Mouse (Mus musculus) liver, embryonic 13.5 days (tissue): ENCODE results near the gene Ubp1. TPM values are rescaled to one million over a fixed set of nuclear protein-coding genes. Genes with fewer than 3 reads are reported as not detected.
A peak's percentile ranks its signal among the peaks of the same experiment; 100 is the strongest.
"Not testable (repeated sequence)": the region's sequence is repeated elsewhere in the genome, so short reads cannot be mapped to it uniquely, and the experiment has no call there.

Experiments used
- ATAC-seq: fragments of 200-750 bp; cut with Nextera tagmentation; 2 replicates; pipeline ENCODE4 v1.8.0; 2017; ENCODE audit warnings: low read depth, mild to moderate bottlenecking, moderate number of reproducible peaks, moderate library complexity
- DNase-seq: peaks from one replicate; pipeline ENCODE4 v3.0.0; 2022
- H3K27ac ChIP-seq: fragments of 300-500 bp; sonication (generic); 2 replicates; pipeline ENCODE4 v1.5.1; 2015; ENCODE audit warnings: moderate library complexity, mild to moderate bottlenecking, inconsistent platforms
- H3K27me3 ChIP-seq: fragments of 300-500 bp; sonication (generic); 2 replicates; pipeline ENCODE4 v1.6.1; 2015; ENCODE audit warnings: mild to moderate bottlenecking, inconsistent platforms
- H3K36me3 ChIP-seq: fragments of 300-500 bp; sonication (generic); 2 replicates; pipeline ENCODE4 v1.6.1; 2015; ENCODE audit warnings: mild to moderate bottlenecking, inconsistent platforms
- H3K4me1 ChIP-seq: fragments of 300-500 bp; sonication (generic); replicated peaks from 2 replicates; pipeline ENCODE4 v1.6.1; 2015; ENCODE audit warnings: inconsistent platforms
- H3K4me2 ChIP-seq: fragments of 300-500 bp; sonication (generic); 2 replicates; pipeline ENCODE4 v1.6.1; 2015; ENCODE audit warnings: inconsistent platforms, mild to moderate bottlenecking, moderate library complexity
- H3K4me3 ChIP-seq: fragments of 300-500 bp; sonication (generic); replicated peaks from 2 replicates; pipeline ENCODE4 v1.5.1; 2015; ENCODE audit warnings: mild to moderate bottlenecking, inconsistent platforms
- H3K9ac ChIP-seq: fragments of 300-500 bp; sonication (generic); 2 replicates; pipeline ENCODE4 v1.6.1; 2015; ENCODE audit warnings: mild to moderate bottlenecking, inconsistent platforms
- H3K9me3 ChIP-seq: fragments of 300-500 bp; sonication (generic); replicated peaks from 2 replicates; pipeline ENCODE4 v1.6.1; 2016; ENCODE audit warnings: inconsistent platforms
- WGBS: fragments of 180-500 bp; shearing (Covaris S2); methylation state at CpG from one replicate; pipeline ENCODE4 v1.1.7; 2015; ENCODE audit not compliant: insufficient replicate concordance; 5-methylcytosine and 5-hydroxymethylcytosine counted together
- polyA plus RNA-seq: library from polyadenylated mRNA; unstranded; fragments of >200 nt; fragmentation: Nextera tagmentation; extraction: Ambion mirVana; gene quantifications from 2 replicates; pipeline ENCODE4 v1.2.1, GENCODE M21; 2015

Gene Ubp1
- 48.4 and 52.8 TPM in 2 replicates for polyA plus RNA-seq

DNA sequence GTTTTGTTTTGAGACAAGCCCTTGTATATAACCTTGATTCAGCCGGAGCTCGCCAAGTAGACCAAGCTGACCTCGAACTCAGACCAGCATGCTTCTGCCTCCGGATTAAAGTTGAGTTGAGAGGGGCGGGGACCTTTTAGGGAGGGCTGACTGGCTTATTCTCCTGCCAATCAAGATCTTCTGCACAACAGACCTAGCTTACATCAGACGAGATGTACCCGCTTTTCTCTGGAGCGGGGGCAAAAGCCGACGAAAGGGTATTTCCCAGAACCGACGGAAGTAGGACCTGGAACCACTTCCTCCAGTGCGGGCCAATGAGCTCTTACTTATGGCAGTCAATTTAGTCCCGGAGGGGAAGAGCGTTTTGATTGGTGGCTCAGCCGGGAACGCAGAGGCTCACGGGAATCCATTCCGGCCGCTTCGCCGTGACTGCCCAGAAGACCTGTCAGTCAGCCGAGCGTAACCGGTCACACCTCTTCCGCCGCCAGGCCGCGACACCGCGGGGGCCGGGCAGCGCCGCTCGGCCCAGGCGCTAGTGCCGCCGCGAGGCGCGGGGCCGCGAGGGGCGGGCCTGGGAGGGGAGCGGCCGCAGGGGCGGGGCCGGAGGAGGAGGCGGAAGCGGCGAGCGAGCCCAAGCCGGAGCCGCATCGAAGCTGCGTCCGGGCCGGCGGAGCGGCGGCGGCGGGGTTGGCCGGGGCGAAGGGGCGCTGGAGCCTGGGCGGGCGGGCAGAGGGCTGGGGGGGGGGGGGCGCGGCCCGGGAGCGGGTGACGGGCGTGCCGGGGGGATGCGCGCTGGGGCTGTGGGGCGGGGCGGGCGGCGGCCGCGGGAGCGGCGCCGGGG lies at the start of gene Ubp1:
Gene Ubp1, plus strand, starts transcription at position 401 of the 841 bp plus-strand sequence.
- DNase-seq (peak; percentile 95), ATAC-seq (peak; percentile 97)
- H3K27me3 ChIP-seq = no peaks in the 10 kb centered on the region
- H3K9ac ChIP-seq = peak within 1 kb of the TSS; percentile 100
- peak within 1 kb of the TSS; percentile 98 for H3K27ac ChIP-seq
- peak within 1 kb of the TSS; percentile 100 for H3K4me3 ChIP-seq
- no peaks in the 10 kb centered on the region for H3K36me3 ChIP-seq
- peak within 1 kb of the TSS; percentile 83 for H3K4me2 ChIP-seq
- no peaks in the 10 kb centered on the region for H3K9me3 ChIP-seq
- peaks cover 44% of the 10 kb centered on the region for H3K4me1 ChIP-seq
- WGBS = under 1% methylated on average over 56 of the region's 86 CpGs

GRCm38 (mm10) chr9:113894903-113895302 lies 35.8 kb upstream of the Ubp1 start:
- Histone ChIP-seq H3K27ac (no peak overlapping the region), H3K4me1 (no peaks in the 10 kb centered on the region), H3K4me3 (no peak overlapping the region), H3K36me3 (peaks cover 50% of the 10 kb centered on the region), H3K9me3 (no peaks in the 10 kb centered on the region), H3K27me3 (no peaks in the 10 kb centered on the region), H3K9ac (no peak overlapping the region), H3K4me2 (no peak overlapping the region)
- no peak for ATAC-seq
- 86% methylated on average over 3 of the region's 3 CpGs for WGBS
- no peak for DNase-seq

DNA sequence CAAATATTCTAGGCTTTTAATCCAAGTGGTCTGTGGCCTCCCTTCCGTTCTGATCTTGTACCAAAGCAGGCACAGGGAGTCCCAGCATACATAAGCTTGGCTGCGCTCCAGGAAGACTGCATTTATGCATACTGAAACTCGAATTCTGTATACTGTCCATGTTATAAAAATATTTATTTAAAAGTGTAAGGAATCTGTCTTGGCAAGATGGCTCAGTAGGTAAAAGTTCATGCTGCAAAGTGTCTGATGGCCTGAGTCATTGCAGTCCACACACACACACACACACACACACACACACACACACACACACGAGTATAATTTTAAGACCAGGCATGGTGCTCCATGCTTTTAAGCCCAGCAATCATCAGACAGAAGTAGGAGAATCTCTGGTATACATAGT lies 27.6 kb upstream of the Ubp1 start:
- DNase-seq (no peak), ATAC-seq (no peak)
- 76% methylated on average over 4 of the region's 4 CpGs for WGBS
- Histone ChIP-seq H3K27me3 (no peaks in the 10 kb centered on the region), H3K4me3 (no peak overlapping the region), H3K27ac (no peak overlapping the region), H3K9ac (no peak overlapping the region), H3K36me3 (peaks cover 61% of the 10 kb centered on the region), H3K9me3 (no peaks in the 10 kb centered on the region), H3K4me1 (no peaks in the 10 kb centered on the region), H3K4me2 (no peak overlapping the region)

DNA sequence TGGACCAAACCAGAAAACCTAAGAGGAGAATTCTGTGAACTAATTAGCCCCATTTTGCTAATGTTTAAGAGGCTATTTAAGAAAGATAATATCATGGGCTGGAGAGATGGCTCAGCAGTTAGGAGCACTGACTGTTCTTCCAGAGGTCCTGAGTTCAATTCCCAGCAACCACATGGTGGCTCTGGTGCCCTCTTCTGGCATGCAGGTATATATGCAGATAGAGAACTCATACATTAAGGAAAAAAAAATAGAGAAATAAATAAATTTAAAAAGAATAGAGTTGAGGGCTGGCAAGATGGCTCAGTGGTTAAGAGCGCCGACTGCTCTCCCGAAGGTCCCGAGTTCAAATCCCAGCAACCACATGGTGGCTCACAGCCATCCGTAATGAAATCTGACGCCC lies 26.4 kb upstream of the Ubp1 start:
- H3K27ac ChIP-seq, H3K27me3 ChIP-seq, ATAC-seq, H3K4me2 ChIP-seq, DNase-seq, H3K4me1 ChIP-seq, H3K4me3 ChIP-seq, H3K9ac ChIP-seq, H3K9me3 ChIP-seq: not testable (repeated sequence)
- peaks cover 67% of the 10 kb centered on the region for H3K36me3 ChIP-seq
- 86% methylated on average over 6 of the region's 6 CpGs for WGBS

DNA sequence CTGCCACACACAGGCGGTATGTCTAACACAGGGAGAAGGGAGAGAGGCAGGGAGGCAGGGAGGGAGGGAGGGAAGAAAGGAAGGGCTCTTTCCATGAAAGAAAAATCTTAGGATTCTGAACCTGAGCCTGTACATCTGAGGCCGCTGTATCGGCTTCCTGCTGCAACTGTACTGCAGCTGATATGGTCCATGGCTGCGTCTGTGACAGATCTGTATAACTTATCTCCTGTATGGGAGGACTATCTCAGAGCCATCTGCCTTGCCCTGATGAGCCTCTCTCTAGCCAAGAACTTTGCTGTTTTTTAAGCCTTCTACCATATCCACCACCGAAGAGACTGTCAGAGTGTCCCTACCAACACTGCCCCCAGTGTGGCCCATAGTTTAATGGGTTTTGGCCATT lies 14.9 kb upstream of the Ubp1 start:
- peak overlapping the region; percentile 61 for H3K27ac ChIP-seq
- ATAC-seq = peak; percentile 99
- WGBS = 23% methylated on average over 5 of the region's 5 CpGs
- peak; percentile 56 for DNase-seq
- H3K9me3 ChIP-seq = no peaks in the 10 kb centered on the region
- peaks cover 30% of the 10 kb centered on the region for H3K4me1 ChIP-seq
- H3K9ac ChIP-seq = peak overlapping the region; percentile 1
- no peaks in the 10 kb centered on the region for H3K27me3 ChIP-seq
- peaks cover 47% of the 10 kb centered on the region for H3K36me3 ChIP-seq
- no peak overlapping the region for H3K4me3 ChIP-seq
- H3K4me2 ChIP-seq = peak overlapping the region; percentile 25

DNA sequence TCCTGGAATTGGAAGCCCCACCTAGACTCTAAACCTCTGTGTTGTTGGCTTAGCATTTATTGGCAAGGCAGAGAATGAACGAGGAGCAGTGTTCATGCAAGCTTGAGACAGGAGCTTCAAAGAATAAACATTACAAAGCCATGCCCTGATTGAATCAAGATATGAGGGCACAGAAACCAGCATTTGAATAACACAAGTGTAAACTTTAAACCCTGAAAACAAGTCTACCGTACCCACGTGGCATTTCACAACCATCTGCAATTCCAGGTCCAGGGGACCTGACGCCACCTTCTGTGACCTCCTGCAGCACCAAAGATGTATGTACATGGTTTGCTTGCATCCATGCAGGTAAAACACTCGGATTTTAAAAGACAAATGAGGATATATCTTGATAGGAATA lies 8.1 kb upstream of the Ubp1 start:
- Histone ChIP-seq H3K4me3 (no peak overlapping the region), H3K4me2 (no peak overlapping the region), H3K9ac (no peak overlapping the region), H3K9me3 (no peaks in the 10 kb centered on the region), H3K27me3 (no peaks in the 10 kb centered on the region), H3K27ac (no peak overlapping the region), H3K4me1 (no peaks in the 10 kb centered on the region), H3K36me3 (peaks cover 28% of the 10 kb centered on the region)
- 83% methylated on average over 5 of the region's 5 CpGs for whole genome bisulfite sequencing
- ATAC-seq (no peak), DNase-seq (no peak)

DNA sequence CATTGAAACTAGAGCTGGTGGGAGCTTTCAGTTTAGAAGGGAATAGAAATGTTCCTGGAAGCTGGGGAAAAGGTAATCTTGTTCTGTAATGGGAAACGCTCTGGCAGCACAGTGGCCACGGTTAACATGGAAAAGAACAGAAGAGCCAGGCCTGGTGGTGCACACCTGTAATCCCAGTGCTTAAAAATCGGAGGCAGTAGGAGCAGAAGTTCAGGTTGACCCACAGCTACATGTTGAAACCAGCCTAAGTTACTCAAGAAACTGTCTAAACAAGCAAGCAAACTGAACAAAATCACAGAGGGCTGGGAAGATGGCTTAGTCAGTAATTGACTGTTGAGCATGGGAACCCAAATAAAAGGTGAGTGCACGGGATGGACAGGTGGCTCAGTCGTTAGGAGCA lies 5.9 kb upstream of the Ubp1 start:
- ATAC-seq (no peak), DNase-seq (no peak)
- no peak overlapping the region for H3K4me3 ChIP-seq

DNA sequence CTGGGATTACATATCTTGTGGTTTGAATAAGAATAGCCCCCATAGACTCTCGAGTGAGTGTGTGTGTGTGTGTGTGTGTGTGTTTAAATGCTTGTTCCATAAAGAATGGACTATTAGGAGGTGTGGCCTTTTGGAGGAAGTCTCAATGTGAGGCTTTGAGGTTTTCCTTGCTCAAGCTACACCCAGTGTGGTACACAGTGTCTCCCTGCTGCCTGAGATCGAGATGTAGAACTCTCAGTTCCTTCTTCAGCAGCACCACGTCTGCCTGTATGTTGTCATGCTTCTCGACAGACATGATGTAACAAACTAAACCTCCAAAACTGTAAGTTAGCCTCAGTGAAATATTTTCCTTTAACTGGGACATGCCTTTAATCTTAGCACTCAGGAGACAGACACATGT lies 2.1 kb upstream of the Ubp1 start:
- Histone ChIP-seq H3K4me3 (no peak overlapping the region), H3K36me3 (0 out of 2 replicates have a peak, but pooled peaks cover 6% of the 10 kb centered on the region), H3K9ac (no peak overlapping the region), H3K9me3 (no peaks in the 10 kb centered on the region), H3K27ac (no peak overlapping the region), H3K4me2 (no peak overlapping the region), H3K4me1 (peaks cover 22% of the 10 kb centered on the region), H3K27me3 (no peaks in the 10 kb centered on the region)
- no peak for ATAC-seq
- WGBS = 37% methylated on average over 4 of the region's 4 CpGs
- no peak for DNase-seq

More for the DNA sequence above, 5.9 kb upstream of the Ubp1 start:
- no peak overlapping the region for H3K9ac ChIP-seq
- no peaks in the 10 kb centered on the region for H3K27me3 ChIP-seq
- peaks cover 22% of the 10 kb centered on the region for H3K36me3 ChIP-seq
- 79% methylated on average over 5 of the region's 5 CpGs for WGBS
- H3K4me1 ChIP-seq = peaks cover 5% of the 10 kb centered on the region
- no peak overlapping the region for H3K4me2 ChIP-seq
- H3K27ac ChIP-seq = no peak overlapping the region
- no peaks in the 10 kb centered on the region for H3K9me3 ChIP-seq

- H3K9ac ChIP-seq = peak overlapping the region; percentile 100; the same call in 1 of the 2 replicates
- WGBS = 74% methylated on average over 1 of the region's 1 CpGs
- H3K27ac ChIP-seq = peak overlapping the region; percentile 98
- 0 out of 2 replicates have a peak, but pooled peaks cover 3% of the 10 kb centered on the region for H3K36me3 ChIP-seq
- ATAC-seq (no peak), DNase-seq (no peak)
- H3K4me2 ChIP-seq = peak overlapping the region; percentile 83
- H3K4me1 ChIP-seq = peaks cover 33% of the 10 kb centered on the region
- no peaks in the 10 kb centered on the region for H3K27me3 ChIP-seq
- peak overlapping the region; percentile 100 for H3K4me3 ChIP-seq
- H3K9me3 ChIP-seq = no peaks in the 10 kb centered on the region
Observed at GRCm38 (mm10) chr9:113929676-113930075, 1.1 kb upstream of the Ubp1 start.

DNA sequence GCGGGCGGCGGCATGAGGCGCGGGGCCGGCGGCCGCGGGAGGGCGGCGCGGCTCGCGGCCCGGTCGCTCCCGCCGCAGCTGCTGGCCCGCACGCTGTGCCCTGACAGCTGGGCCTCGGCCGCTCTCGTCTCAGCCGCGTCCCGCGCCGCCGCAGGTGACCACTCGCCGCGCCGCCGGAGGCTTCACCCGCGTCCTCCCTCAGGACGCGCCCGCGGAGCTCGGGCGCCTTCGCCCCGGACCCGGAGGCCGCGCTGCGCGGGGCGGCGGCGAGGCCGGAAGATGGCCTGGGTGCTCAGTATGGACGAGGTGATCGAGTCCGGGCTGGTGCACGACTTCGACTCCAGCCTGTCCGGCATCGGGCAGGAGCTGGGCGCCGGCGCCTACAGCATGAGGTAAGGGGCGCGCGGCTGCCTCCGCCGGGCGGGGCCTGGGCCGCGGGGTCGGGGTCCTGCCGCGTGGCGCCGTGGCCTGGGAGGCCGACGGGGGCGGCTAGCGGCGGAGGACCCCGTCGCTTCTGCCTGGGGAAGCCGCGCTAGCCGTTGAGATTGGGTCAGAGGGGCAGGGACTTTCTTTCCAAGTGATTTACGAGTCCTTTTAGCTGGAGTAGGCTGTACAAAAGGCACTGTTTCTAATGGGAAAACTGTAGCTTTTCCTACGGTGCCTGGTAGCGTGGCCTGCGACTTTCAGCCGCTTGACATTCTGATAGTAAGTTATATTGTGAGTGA lies 803 bp downstream of the Ubp1 start:
- peak; percentile 27 for ATAC-seq
- WGBS = under 1% methylated on average over 72 of the region's 91 CpGs

DNA sequence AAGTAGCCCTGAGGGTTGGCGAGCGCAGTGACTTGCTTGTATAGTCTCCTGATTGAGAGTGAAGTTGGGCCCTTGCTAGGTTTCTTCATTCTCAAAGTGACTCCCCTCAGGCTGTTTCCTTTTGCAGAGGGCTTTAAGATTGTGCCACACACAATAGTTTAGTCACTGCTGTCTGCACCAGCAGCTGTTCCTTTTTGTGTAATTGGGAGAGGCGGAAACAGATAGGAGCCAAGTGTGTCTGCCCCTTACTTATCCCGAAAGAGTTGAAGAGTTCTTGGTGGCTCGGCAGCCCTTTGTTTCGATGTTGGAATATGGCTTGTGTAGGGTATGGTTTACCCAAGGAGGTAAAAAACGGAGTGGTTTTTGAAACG lies 1.4 kb downstream of the Ubp1 start:
- no peaks in the 10 kb centered on the region for H3K27me3 ChIP-seq

More for the DNA sequence above, 803 bp downstream of the Ubp1 start:
- Histone ChIP-seq H3K4me1 (peaks cover 52% of the 10 kb centered on the region), H3K4me2 (peak overlapping the region; percentile 82), H3K27me3 (no peaks in the 10 kb centered on the region), H3K27ac (peak overlapping the region; percentile 98), H3K36me3 (no peaks in the 10 kb centered on the region), H3K4me3 (peak overlapping the region; percentile 100), H3K9ac (peak overlapping the region; percentile 100), H3K9me3 (no peaks in the 10 kb centered on the region)
- peak; percentile 15 for DNase-seq

More for the DNA sequence above, 1.4 kb downstream of the Ubp1 start:
- WGBS = 1% methylated on average over 8 of the region's 8 CpGs
- DNase-seq = no peak
- no peak for ATAC-seq
- peaks cover 56% of the 10 kb centered on the region for H3K4me1 ChIP-seq
- H3K4me3 ChIP-seq = peak overlapping the region; percentile 100
- H3K9ac ChIP-seq = peak overlapping the region; percentile 100
- H3K36me3 ChIP-seq = no peaks in the 10 kb centered on the region
- H3K27ac ChIP-seq = peak overlapping the region; percentile 98
- H3K4me2 ChIP-seq = peak overlapping the region; percentile 82
- H3K9me3 ChIP-seq = no peaks in the 10 kb centered on the region
